Mouse (Mus musculus) heart, postnatal 0 days (tissue): Measurements from ENCODE around the gene Sirt7. TPM values are rescaled to one million over a fixed set of nuclear protein-coding genes. Genes with fewer than 3 reads are reported as not detected.

Experiments
- ATAC-seq: fragments of 200-750 bp; cut with Nextera tagmentation; 2 replicates; pipeline ENCODE4 v1.8.0; 2017; ENCODE audit warnings: low read depth, moderate number of reproducible peaks, moderate library complexity; ENCODE audit not compliant: insufficient read depth
- DNase-seq: peaks from one replicate; pipeline ENCODE4 v3.0.0-alpha.2; 2016; ENCODE audit warnings: low spot score
- H3K27ac ChIP-seq: fragments of 300-500 bp; sonication (generic); 2 replicates; pipeline ENCODE4 v1.5.1; 2014; ENCODE audit warnings: low read depth, mild to moderate bottlenecking
- H3K27me3 ChIP-seq: fragments of 300-500 bp; sonication (generic); 2 replicates; pipeline ENCODE4 v1.6.1; 2014; ENCODE audit warnings: low read length, mixed read lengths; ENCODE audit not compliant: control insufficient read depth, insufficient read depth
- H3K36me3 ChIP-seq: fragments of 300-500 bp; sonication (generic); replicated peaks from 2 replicates; pipeline ENCODE4 v1.6.1; 2014; ENCODE audit warnings: low read length, mixed read lengths; ENCODE audit not compliant: control insufficient read depth, insufficient read depth
- H3K4me1 ChIP-seq: fragments of 300-500 bp; sonication (generic); 2 replicates; pipeline ENCODE4 v1.6.1; 2014; ENCODE audit warnings: antibody characterized with exemption; ENCODE audit not compliant: control insufficient read depth, insufficient read depth
- H3K4me2 ChIP-seq: fragments of 300-500 bp; sonication (generic); 2 replicates; pipeline ENCODE4 v1.6.1; 2014; ENCODE audit warnings: low read depth, mild to moderate bottlenecking, low read length, moderate library complexity
- H3K4me3 ChIP-seq: fragments of 300-500 bp; sonication (generic); 2 replicates; pipeline ENCODE4 v1.5.1; 2014; ENCODE audit warnings: low read depth, low read length
- H3K9ac ChIP-seq: fragments of 300-500 bp; sonication (generic); replicated peaks from 2 replicates; pipeline ENCODE4 v1.6.1; 2014; ENCODE audit warnings: low read depth, low read length, mixed read lengths
- H3K9me3 ChIP-seq: fragments of 300-500 bp; sonication (generic); replicated peaks from 2 replicates; pipeline ENCODE4 v1.6.1; 2016; ENCODE audit warnings: low read length; ENCODE audit not compliant: control insufficient read depth
- CTCF ChIP-seq: IDR thresholded peaks from 2 replicates; pipeline ENCODE4 v1.5.1; 2016; ENCODE audit warnings: antibody characterized with exemption, control low read depth, low read depth
- EP300 ChIP-seq: IDR thresholded peaks from 2 replicates; pipeline ENCODE4 v1.6.1; 2016; ENCODE audit warnings: antibody characterized with exemption, low read depth
- WGBS: fragments of 180-500 bp; shearing (Covaris S2); extraction: QIAGEN DNeasy Blood & Tissue Kit; methylation state at CpG from one replicate; pipeline ENCODE4 v1.1.7; 2014; 5-methylcytosine and 5-hydroxymethylcytosine counted together
- polyA plus RNA-seq: library from polyadenylated mRNA; unstranded; fragments of >200 nt; fragmentation: Nextera tagmentation; extraction: Ambion mirVana; gene quantifications from 2 replicates; pipeline ENCODE4 v1.2.1, GENCODE M21; 2015
- total RNA-seq: library from RNA; depleted of rRNA; stranded (reverse); fragments of >200 nt; gene quantifications from 2 replicates; pipeline ENCODE4 v1.2.3, GENCODE M21; 2014; ENCODE audit warnings: low replicate concordance

The Sirt7 gene
- total and polyA plus RNA-seq, 2 experiments from 2014 or later, result 14.1 to 63.2 TPM

- ATAC-seq (no peak), DNase-seq (no peak)
- Histone ChIP-seq H3K36me3 (no peaks in the 10 kb centered on the region), H3K4me2 (no peak overlapping the region), H3K27ac (no peak overlapping the region), H3K27me3 (peaks cover 60% of the 10 kb centered on the region), H3K9me3 (no peaks in the 10 kb centered on the region), H3K4me1 (peaks cover 12% of the 10 kb centered on the region), H3K4me3 (no peak overlapping the region), H3K9ac (no peak overlapping the region)
- WGBS, result 88% methylated on average over 5 of the region's 5 CpGs
- TF ChIP-seq EP300 (no peak), CTCF (no peak)
These were observed 38.7 kb upstream of the Sirt7 start for GRCm38 (mm10) chr11:120663714-120664113.

GRCm38 (mm10) chr11:120662759-120663158 lies 37.7 kb upstream of the Sirt7 start:
- 51% methylated on average over 6 of the region's 6 CpGs for WGBS
- ATAC-seq, result no peak

GRCm38 (mm10) chr11:120661076-120661460 lies 36.0 kb upstream of the Sirt7 start, which contains the start of gene Notum:
TSS of gene Notum (minus strand) at chr11:120661175.
- ATAC-seq, result no peak
- Histone ChIP-seq H3K4me3 (peak within 1 kb of the TSS; percentile 47), H3K36me3 (no peaks in the 10 kb centered on the region), H3K4me2 (peak within 1 kb of the TSS; percentile 70), H3K9me3 (no peaks in the 10 kb centered on the region), H3K9ac (peak within 1 kb of the TSS; percentile 27; the same call in 1 of the 2 replicates), H3K27ac (no peak within 1 kb of the TSS), H3K27me3 (peaks cover 80% of the 10 kb centered on the region), H3K4me1 (peaks cover 12% of the 10 kb centered on the region)
- WGBS, result under 1% methylated on average over 34 of the region's 35 CpGs
- DNase-seq, result no peak
- TF ChIP-seq CTCF (no peak), EP300 (no peak)

More at GRCm38 (mm10) chr11:120662759-120663158, 37.7 kb upstream of the Sirt7 start:
- no peaks in the 10 kb centered on the region for H3K9me3 ChIP-seq
- H3K27me3 ChIP-seq, result peaks cover 70% of the 10 kb centered on the region
- H3K27ac ChIP-seq, result no peak overlapping the region
- no peak overlapping the region for H3K9ac ChIP-seq
- H3K4me1 ChIP-seq, result peaks cover 12% of the 10 kb centered on the region
- DNase-seq, result no peak
- no peak overlapping the region for H3K4me2 ChIP-seq
- no peaks in the 10 kb centered on the region for H3K36me3 ChIP-seq
- TF ChIP-seq CTCF, result no peak
- H3K4me3 ChIP-seq, result no peak overlapping the region

- ATAC-seq (peak; percentile 63), DNase-seq (no peak)
- H3K4me3 ChIP-seq, result peak overlapping the region; percentile 47
- peak overlapping the region; percentile 70 for H3K4me2 ChIP-seq
- H3K4me1 ChIP-seq, result peaks cover 12% of the 10 kb centered on the region
- peak overlapping the region; percentile 27; the same call in 1 of the 2 replicates for H3K9ac ChIP-seq
- H3K9me3 ChIP-seq, result no peaks in the 10 kb centered on the region
- WGBS, result under 1% methylated on average over 70 of the region's 95 CpGs
- H3K27me3 ChIP-seq, result peaks cover 79% of the 10 kb centered on the region
- H3K36me3 ChIP-seq, result no peaks in the 10 kb centered on the region
- H3K27ac ChIP-seq, result no peak overlapping the region
- no peak for TF ChIP-seq EP300
- TF ChIP-seq CTCF, result no peak
These were observed 35.4 kb upstream of the Sirt7 start for GRCm38 (mm10) chr11:120660301-120661075.

GRCm38 (mm10) chr11:120659509-120660300 lies 34.7 kb upstream of the Sirt7 start:
- no peak for TF ChIP-seq EP300
- TF ChIP-seq CTCF, result no peak
- Histone ChIP-seq H3K9me3 (no peaks in the 10 kb centered on the region), H3K4me3 (peak overlapping the region; percentile 47), H3K4me2 (peak overlapping the region; percentile 70), H3K9ac (0 out of 2 replicates have a peak overlapping the region, but pooled peaks have one; percentile 31), H3K36me3 (no peaks in the 10 kb centered on the region), H3K4me1 (peaks cover 12% of the 10 kb centered on the region; the same call in 1 of the 2 replicates), H3K27me3 (peaks cover 73% of the 10 kb centered on the region), H3K27ac (no peak overlapping the region)
- WGBS, result 3% methylated on average over 48 of the region's 50 CpGs
- DNase-seq (no peak), ATAC-seq (no peak)
